Comparison of ENCODE assay signal across 11 mouse cellular contexts in genomic region chr3:44912664-44913063, GRCm38 (mm10).
A peak's percentile ranks its signal among the peaks of the same experiment; 100 is the strongest.
DNase-seq lines count a peak whose midpoint lies in the region; ATAC-seq and TF ChIP-seq lines count a peak whose summit lies in the region.
"Had no signal": no experiment of that assay in that cellular context is flagged by ENCODE, and none has a peak within 500 bp of the region (broad histone marks: within the 10 kb centered on the region; RNA-seq: fewer than 3 reads in every experiment).

No protein-coding gene starts in this region.

- H3K27me3 ChIP-seq in heart, adult 2 months (ENCODE audit: control insufficient read depth, insufficient read depth, low read length), result no peaks in the 10 kb centered on the region
- H3K27me3 ChIP-seq in midbrain, embryonic 14.5 days (ENCODE audit: control insufficient read depth, insufficient read depth, low read length), result no peaks in the 10 kb centered on the region
- H3K27me3 ChIP-seq in midbrain, embryonic 10.5 days (ENCODE audit: low read depth, poor library complexity, severe bottlenecking), result no peaks in the 10 kb centered on the region
- H3K27me3 ChIP-seq: embryonic facial prominence, embryonic 12.5 days; heart, embryonic 15.5 days had no signal

- H3K36me3 ChIP-seq in heart, adult 2 months (ENCODE audit: control insufficient read depth, insufficient read depth, low read length), result no peaks in the 10 kb centered on the region
- H3K36me3 ChIP-seq in midbrain, embryonic 14.5 days (ENCODE audit: control insufficient read depth, insufficient read depth, low read length), result no peaks in the 10 kb centered on the region
- no peaks in the 10 kb centered on the region for H3K36me3 ChIP-seq in midbrain, embryonic 10.5 days
- H3K36me3 ChIP-seq: embryonic facial prominence, embryonic 12.5 days; heart, embryonic 15.5 days had no signal

- no peak for DNase-seq in heart, adult 2 months
- no peak for DNase-seq in heart, adult 9 months (ENCODE audit: low spot score in 2 of 2)
- DNase-seq in midbrain, embryonic 14.5 days, result peak; percentile 77
- no peak for DNase-seq in midbrain, embryonic 10.5 days (ENCODE audit: low spot score)
- peak; percentile 52 for DNase-seq in brain, embryonic 14.5 days (ENCODE audit: low read depth)
- no peak for DNase-seq in right cerebral cortex, postnatal 25 days
- no peak for DNase-seq in urinary bladder, postnatal 25 days (ENCODE audit: low spot score)
- DNase-seq in right cerebral cortex, postnatal 4 days, result no peak
- DNase-seq: lung, postnatal 10 days had no signal

- no peak for TF ChIP-seq POLR2A in heart, adult 2 months (IDR thresholded peaks at IDR 0.05; ENCODE audit: insufficient read depth, low read depth, low read length)
- TF ChIP-seq POLR2A in brain, embryonic 14.5 days (IDR thresholded peaks at IDR 0.05; ENCODE audit: borderline replicate concordance, extremely low read depth, insufficient read depth, insufficient read length, poor library complexity, severe bottlenecking), result no peak

- no peaks in the 10 kb centered on the region for H3K79me2 ChIP-seq in heart, adult 2 months (replicated peaks; ENCODE audit: control insufficient read depth, insufficient read depth, low read length)

- TF ChIP-seq CTCF in heart, adult 2 months (IDR thresholded peaks at IDR 0.05), result peak; percentile 68
- no peak for TF ChIP-seq CTCF in brain, embryonic 14.5 days (IDR thresholded peaks at IDR 0.05; ENCODE audit: borderline replicate concordance, extremely low read depth, insufficient read depth, insufficient read length)

- H3K9me3 ChIP-seq in midbrain, embryonic 14.5 days (ENCODE audit: control insufficient read depth, low read length), result no peaks in the 10 kb centered on the region
- H3K9me3 ChIP-seq in midbrain, embryonic 10.5 days (replicated peaks), result no peaks in the 10 kb centered on the region
- H3K9me3 ChIP-seq: embryonic facial prominence, embryonic 12.5 days; heart, embryonic 15.5 days had no signal

- no peak for ATAC-seq in midbrain, embryonic 14.5 days (ENCODE audit: low FRiP score, low TSS enrichment)

- no peak overlapping the region for H3K4me3 ChIP-seq in heart, adult 2 months
- H3K4me3 ChIP-seq in midbrain, embryonic 14.5 days (replicated peaks; ENCODE audit: low read depth, low read length), result no peak overlapping the region
- no peak overlapping the region for H3K4me3 ChIP-seq in midbrain, embryonic 10.5 days
- H3K4me3 ChIP-seq: embryonic facial prominence, embryonic 12.5 days; heart, embryonic 15.5 days had no signal

- H3K27ac ChIP-seq in heart, adult 2 months, result no peak overlapping the region
- no peak overlapping the region for H3K27ac ChIP-seq in midbrain, embryonic 14.5 days (replicated peaks; ENCODE audit: low read depth, low read length)
- no peak overlapping the region for H3K27ac ChIP-seq in midbrain, embryonic 10.5 days (replicated peaks)
- H3K27ac ChIP-seq: embryonic facial prominence, embryonic 12.5 days; heart, embryonic 15.5 days had no signal

- TF ChIP-seq EP300 in heart, adult 2 months (IDR thresholded peaks at IDR 0.05; ENCODE audit: insufficient read depth, low read depth, low read length), result no peak

- intact Hi-C loops in heart, adult 2 months (cut with DNase I), result no loop called here

- H3K4me2 ChIP-seq in midbrain, embryonic 14.5 days (ENCODE audit: low read length), result no peak overlapping the region
- H3K4me2 ChIP-seq: embryonic facial prominence, embryonic 12.5 days; heart, embryonic 15.5 days had no signal

- no peak overlapping the region for H3K9ac ChIP-seq in heart, adult 2 months (ENCODE audit: low read depth, low read length)
- H3K9ac ChIP-seq in midbrain, embryonic 14.5 days (replicated peaks; ENCODE audit: low read length), result no peak overlapping the region
- H3K9ac ChIP-seq: embryonic facial prominence, embryonic 12.5 days; heart, embryonic 15.5 days had no signal

- H3K4me1 ChIP-seq in heart, adult 2 months (ENCODE audit: control insufficient read depth, insufficient read depth, low read length), result no peaks in the 10 kb centered on the region
- no peaks in the 10 kb centered on the region for H3K4me1 ChIP-seq in midbrain, embryonic 14.5 days (ENCODE audit: control insufficient read depth, insufficient read depth, low read length)
- no peaks in the 10 kb centered on the region for H3K4me1 ChIP-seq in midbrain, embryonic 10.5 days
- H3K4me1 ChIP-seq: embryonic facial prominence, embryonic 12.5 days; heart, embryonic 15.5 days had no signal

Comparison
In these comparisons a context has a peak if more than half of its experiments do, and no peak if none do; other contexts are left out.
1. DNase-seq: peak in midbrain, embryonic 14.5 days (single experiment) and brain, embryonic 14.5 days (single experiment); none in heart, adult 2 months (0 of 2), heart, adult 9 months (0 of 2), midbrain, embryonic 10.5 days (single experiment), right cerebral cortex, postnatal 25 days (single experiment), urinary bladder, postnatal 25 days (single experiment) and right cerebral cortex, postnatal 4 days (single experiment).